Mouse (Mus musculus): Measurements from ENCODE around the gene Serpinb12.

- TF ChIP-seq POLR2A (IDR thresholded peaks at IDR 0.05; ENCODE audit: low read depth, low read length) (no peak), MXI1 (IDR thresholded peaks at IDR 0.05; ENCODE audit: low read depth, low read length) (no peak), CTCF (conservative IDR thresholded peaks at IDR 0.05 in 1 of 2, IDR thresholded peaks at IDR 0.05 in 1 of 2; ENCODE audit: low read depth in 2 of 2, low read length in 2 of 2) (no peak)
These were observed 13.0 kb downstream of the Serpinb12 start for GRCm38 (mm10) chr1:106947217-106947616.
